Mouse (Mus musculus): Measurements from ENCODE around the gene Swap70. TPM values are rescaled to one million over a fixed set of nuclear protein-coding genes. Genes with fewer than 3 reads are reported as not detected.

Gene Swap70
- total and polyA plus RNA-seq, 3 experiments: 296 to 398 (median 370) TPM

GRCm38 (mm10) chr7:110270455-110270854 is 48.9 kb downstream of the Swap70 start:
- Histone ChIP-seq H3K36me3 (replicated peaks in 1 of 2; ENCODE audit: control insufficient read depth in 1 of 2, insufficient read depth in 1 of 2, low read length in 1 of 2) (peaks cover 70 to 94% of the 10 kb centered on the region in 2 experiments), H3K79me2 (replicated peaks; ENCODE audit: control insufficient read depth, extremely low read depth, insufficient read depth, poor library complexity, severe bottlenecking) (peaks cover 50% of the 10 kb centered on the region), H3K9ac (ENCODE audit: insufficient read depth, low read depth) (no peak overlapping the region), H3K4me2 (ENCODE audit: insufficient read depth, low read depth, poor library complexity, severe bottlenecking) (no peak overlapping the region), H3K27me3 (replicated peaks) (no peaks in the 10 kb centered on the region), H3K4me3 (replicated peaks in 1 of 3; ENCODE audit: low read depth in 2 of 3, low read length in 2 of 3, poor library complexity in 1 of 3) (no peak overlapping the region), H3K9me3 (replicated peaks; ENCODE audit: low read length) (no peaks in the 10 kb centered on the region), H3K4me1 (ENCODE audit: control insufficient read depth in 1 of 2, insufficient read depth in 2 of 2) (peaks cover 39 to 96% of the 10 kb centered on the region in 2 experiments), H3K27ac (ENCODE audit: insufficient read depth, low read depth) (peak overlapping the region; percentile 88)
- in situ Hi-C loops (cut with MboI; ENCODE audit: low pct_ligation_motif_present, low pct_unique_long_range_greater_than_20kb, low sequenced_read_pairs) (no loop called here), dilution Hi-C loops (cut with MboI; ENCODE audit: extremely low pct_ligation_motif_present, extremely low pct_unique_long_range_greater_than_20kb, low sequenced_read_pairs) (no loop called here)
- peak; percentile 80 for DNase-seq (ENCODE audit: extremely low read depth)
- TF ChIP-seq ETS1 (conservative IDR thresholded peaks at IDR 0.05; ENCODE audit: low read depth, low read length) (peak; percentile 68), RCOR1 (conservative IDR thresholded peaks at IDR 0.05; ENCODE audit: low read depth, low read length) (0 out of 2 replicates have a peak, but pooled peaks have one; percentile 23), MYC (IDR thresholded peaks at IDR 0.05; ENCODE audit: low read depth, low read length) (peak; percentile 48; the same call in 1 of the 2 replicates), EP300 (IDR thresholded peaks at IDR 0.05; ENCODE audit: low read length) (peak; percentile 50; the same call in 1 of the 2 replicates), JUND (conservative IDR thresholded peaks at IDR 0.05; ENCODE audit: low read depth, low read length) (no peak), CTCF (conservative IDR thresholded peaks at IDR 0.05 in 1 of 2, IDR thresholded peaks at IDR 0.05 in 1 of 2; ENCODE audit: low read depth in 2 of 2, low read length in 2 of 2) (no peak), RAD21 (IDR thresholded peaks at IDR 0.05; ENCODE audit: low read depth, low read length) (no peak; the same call in 1 of the 2 replicates), ZNF384 (IDR thresholded peaks at IDR 0.05; ENCODE audit: low read depth, low read length) (peak; percentile 76), HCFC1 (IDR thresholded peaks at IDR 0.05; ENCODE audit: low read depth, low read length) (peak; percentile 44; the same call in 1 of the 2 replicates), MEF2A (IDR thresholded peaks at IDR 0.05; ENCODE audit: borderline replicate concordance, low read depth, low read length) (peak; percentile 67; the same call in 1 of the 2 replicates), MAFK (IDR thresholded peaks at IDR 0.05; ENCODE audit: insufficient replicate concordance, low read length) (0 out of 2 replicates have a peak, but pooled peaks have one; percentile 11), IRF4 (IDR thresholded peaks at IDR 0.05; ENCODE audit: low read depth, low read length) (peak; percentile 37; the same call in 1 of the 2 replicates), ZKSCAN1 (IDR thresholded peaks at IDR 0.05; ENCODE audit: borderline replicate concordance, low read depth, low read length) (no peak), BHLHE40 (IDR thresholded peaks at IDR 0.05; ENCODE audit: low read depth, low read length) (peak; percentile 58), SIN3A (IDR thresholded peaks at IDR 0.05; ENCODE audit: low read length) (peak; percentile 54; the same call in 1 of the 2 replicates)

- TF ChIP-seq TCF12 (IDR thresholded peaks at IDR 0.05; ENCODE audit: low read depth, low read length): no peak
- no peak for TF ChIP-seq ZKSCAN1 (IDR thresholded peaks at IDR 0.05; ENCODE audit: borderline replicate concordance, low read depth, low read length)
- no peak for TF ChIP-seq ZNF384 (IDR thresholded peaks at IDR 0.05; ENCODE audit: low read depth, low read length)
- TF ChIP-seq PAX5 (IDR thresholded peaks at IDR 0.05; ENCODE audit: low read length): no peak
- no peak for TF ChIP-seq ETS1 (conservative IDR thresholded peaks at IDR 0.05; ENCODE audit: low read depth, low read length)
- no peak for TF ChIP-seq BHLHE40 (IDR thresholded peaks at IDR 0.05; ENCODE audit: low read depth, low read length)
- no peak for TF ChIP-seq E2F4 (IDR thresholded peaks at IDR 0.05; ENCODE audit: insufficient replicate concordance, low read depth, low read length)
- no peak for TF ChIP-seq USF2 (conservative IDR thresholded peaks at IDR 0.05; ENCODE audit: low read depth, low read length)
- TF ChIP-seq UBTF (IDR thresholded peaks at IDR 0.05; ENCODE audit: low read depth, low read length): no peak
- TF ChIP-seq CHD2 (IDR thresholded peaks at IDR 0.05; ENCODE audit: low read length): no peak
- TF ChIP-seq NRF1 (IDR thresholded peaks at IDR 0.05; ENCODE audit: low read depth, low read length): no peak
- no peak for TF ChIP-seq JUND (conservative IDR thresholded peaks at IDR 0.05; ENCODE audit: low read depth, low read length)
- no peak for TF ChIP-seq ZC3H11A (IDR thresholded peaks at IDR 0.05; ENCODE audit: low read depth, low read length)
- no peak for TF ChIP-seq IRF4 (IDR thresholded peaks at IDR 0.05; ENCODE audit: low read depth, low read length)
- no peak for TF ChIP-seq MXI1 (IDR thresholded peaks at IDR 0.05; ENCODE audit: low read depth, low read length)
- no peaks in the 10 kb centered on the region for H3K27me3 ChIP-seq (replicated peaks)
- peaks cover 81 to 97% of the 10 kb centered on the region in 2 experiments for H3K36me3 ChIP-seq (replicated peaks in 1 of 2; ENCODE audit: control insufficient read depth in 1 of 2, insufficient read depth in 1 of 2, low read length in 1 of 2)
- H3K4me1 ChIP-seq (ENCODE audit: control insufficient read depth in 1 of 2, insufficient read depth in 2 of 2): peaks cover 39 to 95% of the 10 kb centered on the region in 2 experiments
- H3K9ac ChIP-seq (ENCODE audit: insufficient read depth, low read depth): no peak overlapping the region
- in situ Hi-C loops (cut with MboI; ENCODE audit: low pct_ligation_motif_present, low pct_unique_long_range_greater_than_20kb, low sequenced_read_pairs) (no loop called here), dilution Hi-C loops (cut with MboI; ENCODE audit: extremely low pct_ligation_motif_present, extremely low pct_unique_long_range_greater_than_20kb, low sequenced_read_pairs) (no loop called here)
- H3K4me3 ChIP-seq (replicated peaks in 1 of 3; ENCODE audit: low read depth in 2 of 3, low read length in 2 of 3, poor library complexity in 1 of 3): no peak overlapping the region
- H3K4me2 ChIP-seq (ENCODE audit: insufficient read depth, low read depth, poor library complexity, severe bottlenecking): no peak overlapping the region
- DNase-seq (ENCODE audit: extremely low read depth): no peak
- no peaks in the 10 kb centered on the region for H3K9me3 ChIP-seq (replicated peaks; ENCODE audit: low read length)
- peak overlapping the region; percentile 54 for H3K27ac ChIP-seq (ENCODE audit: insufficient read depth, low read depth)
- H3K79me2 ChIP-seq (replicated peaks; ENCODE audit: control insufficient read depth, extremely low read depth, insufficient read depth, poor library complexity, severe bottlenecking): peaks cover 43% of the 10 kb centered on the region
Measured at GRCm38 (mm10) chr7:110271814-110272213, 50.3 kb downstream of the Swap70 start.

Measured in CH12.LX (cell line).